Mouse (Mus musculus) testis, postnatal 14 days (tissue): ENCODE results near the gene Kif13a.
A peak's percentile ranks its signal among the peaks of the same experiment; 100 is the strongest.

Experiments used
- DNase-seq: peaks from one replicate; pipeline ENCODE4 v3.0.0; 2021; ENCODE audit warnings: low spot score

The Kif13a gene

GRCm38 (mm10) chr13:46727038-46727836 lies 202.4 kb downstream of the Kif13a start:
- peak; percentile 86 for DNase-seq

GRCm38 (mm10) chr13:46726288-46727037 lies 203.2 kb downstream of the Kif13a start:
- DNase-seq, result no peak

GRCm38 (mm10) chr13:46725227-46725626 lies 204.4 kb downstream of the Kif13a start:
- DNase-seq, result no peak

GRCm38 (mm10) chr13:46724371-46724770 lies 205.3 kb downstream of the Kif13a start:
- DNase-seq, result no peak

- no peak for DNase-seq
These were observed 208.7 kb downstream of the Kif13a start for GRCm38 (mm10) chr13:46721009-46721408.

- DNase-seq, result no peak
These were observed 210.7 kb downstream of the Kif13a start for GRCm38 (mm10) chr13:46718893-46719400.

- no peak for DNase-seq
These were observed 213.6 kb downstream of the Kif13a start for GRCm38 (mm10) chr13:46715976-46716639.

- no peak for DNase-seq
These were observed 216.2 kb downstream of the Kif13a start for GRCm38 (mm10) chr13:46713486-46713885.

GRCm38 (mm10) chr13:46703138-46703537 lies 226.5 kb downstream of the Kif13a start:
- no peak for DNase-seq

GRCm38 (mm10) chr13:46701486-46701885 lies 228.2 kb downstream of the Kif13a start:
- no peak for DNase-seq

GRCm38 (mm10) chr13:46699372-46699771 lies 230.3 kb downstream of the Kif13a start:
- no peak for DNase-seq
